Mouse (Mus musculus) hindbrain, embryonic 10.5 days (tissue): ENCODE data around the gene BC030867. TPM values are rescaled to one million over a fixed set of nuclear protein-coding genes. Genes with fewer than 3 reads are reported as not detected.

ENCODE experiments used
- DNase-seq: peaks from one replicate; pipeline ENCODE4 v3.0.0-alpha.2; 2017; ENCODE audit warnings: low spot score
- H3K27ac ChIP-seq: fragments of 300-500 bp; sonication (generic); 2 replicates; pipeline ENCODE4 v1.5.1; 2016; ENCODE audit warnings: mild to moderate bottlenecking, moderate library complexity
- H3K27me3 ChIP-seq: fragments of 300-500 bp; sonication (generic); 2 replicates; pipeline ENCODE4 v1.6.1; 2016; ENCODE audit warnings: mild to moderate bottlenecking; ENCODE audit not compliant: poor library complexity, insufficient read depth, severe bottlenecking
- H3K36me3 ChIP-seq: fragments of 300-500 bp; sonication (generic); 2 replicates; pipeline ENCODE4 v1.6.1; 2016; ENCODE audit warnings: mild to moderate bottlenecking, moderate library complexity
- H3K4me1 ChIP-seq: fragments of 300-500 bp; sonication (generic); replicated peaks from 2 replicates; pipeline ENCODE4 v1.6.1; 2016; ENCODE audit warnings: mild to moderate bottlenecking
- H3K4me3 ChIP-seq: fragments of 300-500 bp; sonication (generic); 2 replicates; pipeline ENCODE4 v1.5.1; 2016; ENCODE audit warnings: mild to moderate bottlenecking, moderate library complexity
- H3K9me3 ChIP-seq: fragments of 300-500 bp; sonication (generic); 2 replicates; pipeline ENCODE4 v1.6.1; 2016; ENCODE audit warnings: mild to moderate bottlenecking, moderate library complexity
- WGBS: fragments of 180-500 bp; shearing (Covaris S2); methylation state at CpG from one replicate; pipeline ENCODE4 v1.1.7; 2016; 5-methylcytosine and 5-hydroxymethylcytosine counted together
- polyA plus RNA-seq: library from polyadenylated mRNA; unstranded; fragments of >200 nt; fragmentation: Nextera tagmentation; extraction: Ambion mirVana; gene quantifications from 2 replicates; pipeline ENCODE4 v1.2.1, GENCODE M21; 2016

Gene BC030867
- polyA plus RNA-seq, 1 experiment from 2014 or later = 20.9 TPM

DNA sequence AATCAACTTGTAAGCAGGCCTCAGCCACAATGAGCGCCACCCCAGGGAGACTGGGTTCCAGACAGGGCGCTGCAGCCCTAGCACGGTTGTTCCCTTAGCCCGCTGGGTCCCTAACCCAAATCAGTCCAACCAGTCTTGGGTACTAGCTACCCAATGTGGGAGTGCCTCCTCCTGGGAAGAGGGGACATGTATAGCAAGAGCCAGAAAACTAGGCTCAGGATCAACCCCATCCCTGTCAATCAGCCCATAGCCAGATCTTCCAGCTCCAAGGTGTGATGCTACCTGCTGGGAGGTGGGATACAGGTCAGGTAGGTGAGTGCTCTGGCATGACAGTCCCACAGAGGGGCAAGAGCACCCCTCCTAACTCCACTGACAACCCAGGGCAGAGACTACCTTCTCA, 41.5 kb downstream of the BC030867 start:
- no peak overlapping the region for H3K27ac ChIP-seq
- H3K9me3 ChIP-seq = no peaks in the 10 kb centered on the region
- no peak for DNase-seq
- no peak overlapping the region for H3K4me3 ChIP-seq
- H3K4me1 ChIP-seq = peaks cover 49% of the 10 kb centered on the region
- no peaks in the 10 kb centered on the region for H3K27me3 ChIP-seq
- WGBS = 82% methylated on average over 4 of the region's 4 CpGs
- H3K36me3 ChIP-seq = peaks cover 83% of the 10 kb centered on the region

DNA sequence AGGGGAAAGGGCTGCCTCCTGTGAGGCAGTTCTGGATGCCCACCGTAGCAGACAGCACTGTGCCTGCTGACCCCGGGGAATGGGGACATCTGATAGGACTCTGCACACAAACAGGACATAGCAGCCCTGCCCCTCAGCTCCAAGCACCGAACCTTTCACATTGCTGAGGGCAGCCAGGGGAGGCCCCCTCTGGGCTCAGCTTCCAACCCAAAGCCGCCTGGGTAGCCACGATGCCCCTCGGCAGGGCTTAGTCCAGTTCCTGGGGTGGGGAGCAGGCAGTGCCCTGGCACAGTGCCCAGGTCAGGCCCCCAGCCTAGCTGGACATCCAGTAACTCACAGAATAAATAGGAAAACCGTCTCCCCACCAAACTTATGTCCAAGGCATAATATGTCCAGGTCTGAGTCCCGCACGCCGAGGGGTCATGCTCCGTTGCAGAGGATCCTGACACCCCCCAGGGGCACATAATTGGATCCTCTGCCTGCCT, 42.4 kb downstream of the BC030867 start:
- Histone ChIP-seq H3K4me3 (peak overlapping the region; percentile 2; the same call in 1 of the 2 replicates), H3K36me3 (peaks cover 83% of the 10 kb centered on the region), H3K4me1 (peaks cover 45% of the 10 kb centered on the region), H3K27ac (0 out of 2 replicates have a peak overlapping the region, but pooled peaks have one; percentile 19), H3K9me3 (no peaks in the 10 kb centered on the region), H3K27me3 (no peaks in the 10 kb centered on the region)
- no peak for DNase-seq
- WGBS = 83% methylated on average over 11 of the region's 11 CpGs

DNA sequence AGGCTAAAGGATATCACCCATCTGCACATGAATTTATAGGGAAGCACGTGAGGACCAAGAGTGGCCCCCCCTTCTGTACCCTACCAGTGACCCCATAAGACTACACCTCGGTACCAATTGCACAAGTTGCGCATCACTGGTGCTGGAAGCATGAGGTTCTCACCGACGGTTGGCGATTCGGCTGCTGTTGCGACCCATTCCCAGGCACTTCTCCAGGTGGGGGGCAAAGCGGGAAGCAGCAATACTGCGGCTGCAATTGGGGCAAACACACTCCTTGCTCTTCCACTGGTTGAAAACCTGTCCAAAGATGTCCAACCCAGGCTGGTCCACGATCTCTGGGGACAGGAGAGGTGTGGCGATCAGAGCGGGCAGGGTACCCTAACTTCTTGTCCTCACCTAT, 45.3 kb downstream of the BC030867 start:
- H3K36me3 ChIP-seq = peaks cover 61% of the 10 kb centered on the region
- H3K4me1 ChIP-seq = peaks cover 49% of the 10 kb centered on the region
- H3K4me3 ChIP-seq = peak overlapping the region; percentile 84; the same call in 1 of the 2 replicates
- no peaks in the 10 kb centered on the region for H3K9me3 ChIP-seq
- H3K27ac ChIP-seq = no peak overlapping the region
- 96% methylated on average over 13 of the region's 13 CpGs for WGBS
- H3K27me3 ChIP-seq = no peaks in the 10 kb centered on the region
- no peak for DNase-seq

DNA sequence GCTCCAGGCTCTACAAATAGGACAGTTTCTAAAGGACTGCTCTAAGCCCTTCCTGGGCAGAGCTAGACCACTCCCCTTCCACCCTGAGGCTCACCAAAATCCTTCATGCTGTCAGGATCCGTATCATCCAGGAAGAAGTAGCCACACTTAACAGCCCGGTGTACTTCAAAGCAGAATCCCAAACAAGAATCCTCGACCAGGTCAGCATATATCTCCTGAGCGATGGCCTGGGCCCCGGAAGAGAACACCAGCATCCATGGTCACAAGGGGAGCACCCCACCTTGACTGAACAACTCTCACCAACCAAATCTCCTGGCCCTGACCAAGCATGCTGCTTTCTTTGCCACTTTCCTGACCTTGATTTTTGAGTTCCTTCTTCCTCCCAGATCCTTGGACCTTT, 45.7 kb downstream of the BC030867 start:
- peaks cover 57% of the 10 kb centered on the region for H3K36me3 ChIP-seq
- H3K9me3 ChIP-seq = no peaks in the 10 kb centered on the region
- peak overlapping the region; percentile 98; the same call in 1 of the 2 replicates for H3K27ac ChIP-seq
- no peak for DNase-seq
- peak overlapping the region; percentile 84 for H3K4me3 ChIP-seq
- H3K27me3 ChIP-seq = no peaks in the 10 kb centered on the region
- H3K4me1 ChIP-seq = peaks cover 48% of the 10 kb centered on the region
- 86% methylated on average over 5 of the region's 5 CpGs for WGBS

DNA sequence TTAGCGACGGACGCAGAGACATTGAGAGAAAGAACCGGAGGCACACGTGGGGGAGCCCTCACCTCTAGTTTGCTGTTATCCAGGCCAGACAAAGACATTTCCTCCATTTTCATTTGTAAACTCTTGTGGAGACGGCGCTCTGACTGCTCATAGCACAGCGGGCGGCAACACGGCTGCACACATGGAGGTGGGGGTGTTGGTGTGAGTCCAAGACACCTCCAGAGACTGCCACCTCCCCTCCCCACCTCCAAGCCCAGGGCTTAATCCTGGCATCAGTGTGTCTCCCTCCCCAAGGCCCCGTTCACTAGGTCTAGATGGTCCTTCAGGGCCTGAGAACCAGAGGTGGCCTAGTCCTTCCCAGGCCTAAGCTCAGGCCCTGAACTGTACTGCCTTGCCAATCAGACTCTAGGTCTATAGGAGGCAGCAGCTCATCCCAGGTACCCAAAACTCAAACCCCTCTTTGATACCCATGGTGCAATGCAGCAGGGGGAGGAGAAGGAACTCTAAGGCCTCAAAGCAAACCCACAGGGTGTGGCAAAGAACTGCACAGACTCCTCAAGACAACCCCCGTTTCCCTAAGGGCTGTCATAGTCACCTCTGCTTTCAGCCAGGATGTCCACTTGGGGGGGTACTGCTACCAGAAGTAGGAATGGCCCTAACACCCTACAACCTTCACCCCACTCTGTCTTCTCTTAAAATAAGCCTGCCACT, 46.4 kb downstream of the BC030867 start:
- peaks cover 50% of the 10 kb centered on the region for H3K36me3 ChIP-seq
- H3K27me3 ChIP-seq = no peaks in the 10 kb centered on the region
- H3K27ac ChIP-seq = peak overlapping the region; percentile 98
- DNase-seq = no peak
- peaks cover 48% of the 10 kb centered on the region for H3K4me1 ChIP-seq
- H3K9me3 ChIP-seq = no peaks in the 10 kb centered on the region
- H3K4me3 ChIP-seq = peak overlapping the region; percentile 84
- WGBS = 78% methylated on average over 12 of the region's 12 CpGs

DNA sequence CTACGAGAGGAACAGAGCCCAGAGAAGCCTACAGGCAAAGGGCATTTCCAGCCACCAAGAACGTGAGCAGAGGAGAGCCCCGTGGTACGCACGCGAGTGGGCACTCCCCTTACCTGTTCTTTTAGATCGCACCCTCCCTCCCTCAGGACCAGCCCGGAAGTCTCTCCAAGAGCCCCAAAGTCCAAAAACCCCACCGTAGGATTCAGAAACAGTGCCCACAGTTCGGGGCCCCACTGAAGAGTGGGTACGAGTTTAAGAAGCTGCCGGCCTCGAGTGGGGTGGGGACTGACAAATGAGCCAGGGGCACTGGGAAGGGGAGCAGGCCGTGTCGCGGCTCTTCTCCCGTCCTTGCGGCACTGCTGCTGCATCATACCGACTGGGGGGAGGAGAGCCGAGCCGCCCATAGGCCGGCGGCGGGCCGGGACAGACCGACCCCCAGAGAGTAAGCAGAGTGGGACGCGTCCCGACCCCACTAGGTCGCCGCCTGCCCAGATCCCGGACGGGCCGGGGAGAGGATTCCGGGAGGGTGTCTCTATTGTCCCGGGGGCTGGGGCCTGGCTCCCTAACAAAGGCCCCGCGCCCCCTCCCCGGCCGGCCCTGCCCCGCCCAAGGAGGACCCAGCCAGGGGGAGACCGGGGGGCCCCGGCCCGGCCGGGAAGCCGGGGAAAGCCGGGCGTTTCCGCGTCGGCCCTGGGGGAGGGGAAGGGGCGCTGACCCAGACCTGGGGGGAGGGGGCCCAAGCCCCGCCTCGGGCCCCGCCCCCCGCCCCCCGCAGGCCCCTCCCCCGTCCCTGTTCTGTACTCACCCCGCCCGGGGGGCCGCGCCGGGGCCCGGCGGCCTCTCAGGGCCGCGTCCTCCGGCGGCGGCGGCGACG, 47.2 kb downstream of the BC030867 start:
- Histone ChIP-seq H3K4me3 (peak overlapping the region; percentile 84), H3K4me1 (peaks cover 43% of the 10 kb centered on the region), H3K36me3 (peaks cover 42% of the 10 kb centered on the region), H3K27ac (peak overlapping the region; percentile 98), H3K9me3 (no peaks in the 10 kb centered on the region), H3K27me3 (no peaks in the 10 kb centered on the region)
- peak; percentile 81 for DNase-seq
- under 1% methylated on average over 44 of the region's 73 CpGs for WGBS

DNA sequence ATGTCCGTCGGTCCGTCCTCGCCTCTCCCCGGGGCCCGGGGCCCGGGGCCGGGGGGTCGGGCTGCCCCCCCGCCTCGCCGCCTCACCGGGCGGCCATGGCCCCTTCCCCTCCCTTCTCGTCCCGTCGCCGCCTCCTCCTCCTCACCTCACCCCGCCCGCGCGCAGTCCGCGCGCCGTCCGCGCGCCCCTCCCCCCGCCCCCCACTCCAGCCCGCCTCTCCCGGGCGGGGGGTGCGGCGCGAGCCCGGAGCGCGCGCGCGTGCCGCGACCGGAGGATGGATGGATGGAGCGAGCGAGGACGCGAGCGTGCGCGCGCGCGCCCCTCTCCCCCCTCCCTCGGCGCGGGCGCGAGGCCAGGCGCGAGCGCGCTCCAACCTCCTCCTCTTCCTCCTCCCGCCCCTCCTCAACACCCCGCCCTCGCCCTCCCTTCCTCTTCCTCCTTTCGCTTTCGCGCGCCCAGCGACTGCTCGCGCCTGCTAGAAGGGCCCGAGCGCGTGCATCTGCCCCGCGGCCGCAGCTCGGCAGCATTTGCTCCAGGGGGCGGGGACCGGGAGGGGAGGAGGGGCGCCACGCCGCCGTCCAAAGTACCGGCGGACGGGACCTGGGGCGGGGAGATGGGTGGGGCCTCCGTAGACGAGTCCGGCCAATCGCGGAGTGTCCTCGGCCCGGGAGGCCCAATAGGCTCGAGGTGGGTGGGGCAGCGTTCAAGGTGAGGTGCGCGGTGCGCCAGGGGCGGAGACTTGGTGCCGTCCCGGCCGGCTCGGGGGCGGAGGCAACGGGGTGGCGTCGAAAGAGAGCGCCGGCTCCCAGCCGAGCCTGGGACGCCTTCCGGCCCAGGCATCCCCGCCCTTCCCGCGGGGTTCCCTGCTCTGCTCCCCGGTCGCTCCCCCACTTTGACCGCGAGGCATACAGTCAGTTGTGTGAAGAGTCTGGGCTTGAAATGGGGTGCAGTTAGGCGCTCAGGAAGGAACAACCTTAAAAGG, 48.1 kb downstream of the BC030867 start, which contains the start of gene Atxn7l3:
TSS of gene Atxn7l3 (minus strand) at position 141 of the 982 bp plus-strand sequence.
- WGBS = under 1% methylated on average over 115 of the region's 125 CpGs
- Histone ChIP-seq H3K27me3 (no peaks in the 10 kb centered on the region), H3K36me3 (peaks cover 33% of the 10 kb centered on the region), H3K4me1 (peaks cover 39% of the 10 kb centered on the region), H3K27ac (peak within 1 kb of the TSS; percentile 98), H3K4me3 (peak within 1 kb of the TSS; percentile 84), H3K9me3 (no peaks in the 10 kb centered on the region)
- peak; percentile 99 for DNase-seq

DNA sequence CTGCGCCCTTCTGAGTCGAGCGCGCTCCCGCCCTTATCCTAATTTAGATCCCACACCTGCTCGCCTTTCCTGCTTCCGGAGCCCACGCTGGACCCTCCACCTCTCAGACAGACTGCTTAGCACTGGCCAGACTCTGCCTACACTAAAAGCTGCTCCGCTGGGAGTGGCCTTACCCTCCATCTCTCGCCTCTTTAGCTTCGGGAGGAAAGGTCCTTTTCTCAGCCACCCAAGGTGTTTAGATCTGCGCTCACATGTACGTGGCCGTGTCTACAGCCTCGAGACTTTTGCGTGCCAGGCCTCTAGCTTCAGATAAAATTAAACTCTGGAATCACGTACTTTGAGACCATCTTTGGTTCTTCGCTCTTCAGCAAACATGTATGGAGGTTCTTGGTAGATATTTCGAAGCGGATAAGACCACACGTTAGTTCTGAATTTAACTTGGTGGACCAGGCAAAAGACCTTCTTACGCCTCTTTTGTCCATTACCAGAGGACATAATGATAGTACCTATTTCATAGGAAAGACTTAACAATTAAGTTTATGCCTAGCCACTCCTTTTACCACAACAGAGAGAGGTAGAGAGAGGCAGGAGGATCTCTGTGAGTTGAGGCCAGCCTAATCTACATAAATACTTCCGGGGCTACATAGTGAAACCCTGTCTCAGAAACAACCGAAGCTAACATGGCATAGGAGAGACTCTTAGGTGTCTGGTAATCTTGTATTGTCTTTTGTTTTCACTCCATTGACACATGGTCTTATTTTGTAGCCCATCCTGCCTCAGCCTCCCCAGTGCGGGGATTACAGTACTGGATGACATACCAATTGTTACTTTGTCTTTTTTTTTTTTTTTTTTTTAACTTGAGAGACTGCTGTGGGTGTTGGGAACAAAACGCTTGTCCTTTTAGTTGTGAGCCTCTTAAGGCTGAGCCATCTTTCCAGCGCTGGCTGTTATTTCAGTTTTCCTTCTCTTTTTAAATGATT, 49.2 kb downstream of the BC030867 start:
- Histone ChIP-seq H3K36me3 (peaks cover 22% of the 10 kb centered on the region), H3K27me3 (no peaks in the 10 kb centered on the region), H3K9me3 (no peaks in the 10 kb centered on the region), H3K4me3 (peak overlapping the region; percentile 84), H3K27ac (peak overlapping the region; percentile 98), H3K4me1 (peaks cover 39% of the 10 kb centered on the region)
- no peak for DNase-seq
- 29% methylated on average over 27 of the region's 27 CpGs for WGBS

DNA sequence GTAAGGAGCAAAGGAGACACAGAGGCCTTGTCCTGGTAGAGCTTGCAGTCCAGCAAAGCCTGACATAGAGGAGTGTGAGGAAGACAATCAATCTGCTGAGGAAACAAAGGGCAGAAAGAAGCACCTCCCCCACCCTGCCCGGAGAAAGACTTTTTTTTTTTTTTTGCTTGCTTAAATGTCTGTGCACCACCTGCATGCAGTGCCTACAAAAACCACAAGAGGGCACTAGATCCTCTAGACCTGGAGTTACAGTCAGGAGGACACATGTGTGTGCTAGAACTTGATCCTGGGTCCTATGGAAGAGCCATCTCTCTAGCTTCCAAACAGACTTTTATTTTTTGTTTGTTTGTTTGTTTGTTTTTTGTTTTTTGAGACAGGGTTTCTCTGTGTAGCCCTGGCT, 51.2 kb downstream of the BC030867 start:
- DNase-seq = peak; percentile 73
- Histone ChIP-seq H3K36me3 (peaks cover 4% of the 10 kb centered on the region), H3K4me3 (no peak overlapping the region), H3K27me3 (no peaks in the 10 kb centered on the region), H3K4me1 (peaks cover 28% of the 10 kb centered on the region), H3K9me3 (no peaks in the 10 kb centered on the region), H3K27ac (peak overlapping the region; percentile 17)
- 16% methylated on average over 1 of the region's 1 CpGs for WGBS

DNA sequence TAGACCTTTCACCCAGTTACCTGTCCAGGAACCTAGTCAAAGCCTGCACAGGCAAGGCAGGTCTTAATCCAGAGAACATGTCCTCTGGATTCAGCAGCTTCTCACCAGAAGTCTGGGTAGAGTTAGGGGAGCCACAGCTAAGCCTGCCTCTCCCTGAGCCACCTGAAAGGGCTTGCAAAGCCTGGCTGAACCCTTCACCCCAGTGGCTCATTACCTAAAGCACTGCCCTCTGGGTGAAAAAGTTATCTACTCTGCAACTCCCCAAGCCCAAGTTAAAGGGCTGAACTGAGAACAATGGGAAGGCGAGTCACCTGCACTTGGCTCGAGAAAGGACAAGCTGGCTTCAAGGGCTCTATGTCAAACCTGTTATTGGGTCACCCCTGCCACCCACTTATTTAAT, 55.5 kb downstream of the BC030867 start:
- Histone ChIP-seq H3K9me3 (no peaks in the 10 kb centered on the region), H3K4me1 (peaks cover 21% of the 10 kb centered on the region), H3K4me3 (no peak overlapping the region), H3K36me3 (peaks cover 41% of the 10 kb centered on the region), H3K27ac (no peak overlapping the region), H3K27me3 (no peaks in the 10 kb centered on the region)
- DNase-seq = no peak
- WGBS = 51% methylated on average over 2 of the region's 2 CpGs

DNA sequence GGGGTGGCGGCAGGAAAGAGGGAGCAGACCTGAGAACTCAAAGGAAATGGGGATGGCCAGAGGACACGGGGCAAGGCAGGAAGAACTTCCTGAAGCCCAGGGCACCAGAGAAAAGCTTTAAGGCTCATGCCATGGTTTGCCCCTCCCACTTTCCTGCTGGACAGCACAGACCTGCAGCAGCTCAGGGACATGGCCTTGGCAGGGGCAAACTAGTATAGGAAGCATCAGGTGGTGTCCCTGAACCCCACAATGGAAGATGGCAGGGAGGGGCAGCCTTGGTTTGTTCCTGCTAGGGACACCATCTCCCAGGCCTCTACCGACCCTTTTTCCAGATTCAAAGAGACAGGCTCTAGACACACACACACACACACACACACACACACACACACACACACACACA, 56.7 kb downstream of the BC030867 start:
- 73% methylated on average over 3 of the region's 3 CpGs for WGBS
- Histone ChIP-seq H3K36me3 (peaks cover 52% of the 10 kb centered on the region), H3K4me1 (peaks cover 29% of the 10 kb centered on the region), H3K9me3 (no peaks in the 10 kb centered on the region), H3K27ac (no peak overlapping the region), H3K4me3 (no peak overlapping the region; the same call in 1 of the 2 replicates), H3K27me3 (no peaks in the 10 kb centered on the region)
- DNase-seq = no peak
